Mouse (Mus musculus): ENCODE data around the gene Cyct.

DNA sequence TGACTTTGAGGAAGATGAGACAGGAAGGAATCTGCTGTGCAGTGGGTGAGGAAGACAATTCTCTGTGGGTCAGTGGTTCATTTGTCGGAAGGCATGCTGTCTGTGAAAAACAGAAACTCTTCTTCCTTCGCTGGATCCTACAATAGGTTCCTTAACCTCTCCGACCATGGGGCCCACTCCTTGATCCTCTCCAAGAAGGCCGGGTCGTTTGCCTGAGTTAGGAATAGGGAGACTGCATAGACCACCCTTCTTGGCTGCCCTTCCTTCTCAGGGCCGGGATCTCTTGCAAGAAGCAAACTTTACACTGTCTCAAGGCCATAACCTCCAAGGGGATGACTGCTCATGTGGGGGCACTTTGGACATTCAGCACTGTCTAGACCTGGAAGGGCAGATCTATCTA lies 41.0 kb downstream of the Cyct start:
- TF ChIP-seq ZC3H11A (IDR thresholded peaks at IDR 0.05; ENCODE audit: borderline replicate concordance, low read depth, low read length) (no peak), MAFK (IDR thresholded peaks at IDR 0.05; ENCODE audit: insufficient read depth, low read depth, low read length) (no peak), CHD2 (IDR thresholded peaks at IDR 0.05; ENCODE audit: low read depth, low read length) (no peak)
